Mouse (Mus musculus): Measurements from ENCODE around the gene Vwa3a.

GRCm38 (mm10) chr7:120721051-120721450 lies 18.1 kb upstream of the Vwa3a start:
- TF ChIP-seq POLR2A (IDR thresholded peaks at IDR 0.05; ENCODE audit: low read depth, low read length) (no peak), CTCF (conservative IDR thresholded peaks at IDR 0.05; ENCODE audit: insufficient read depth, insufficient read length, low read depth, low read length) (no peak)
